Mouse (Mus musculus) ES-E14 (cell line): ENCODE data around the gene Hepacam2.

Experiments used
- CHD2 ChIP-seq: IDR thresholded peaks from 2 replicates; pipeline ENCODE4 v1.6.1; 2014; ENCODE audit warnings: mild to moderate bottlenecking, low read depth, low read length, inconsistent platforms
- HCFC1 ChIP-seq: IDR thresholded peaks from 2 replicates; pipeline ENCODE4 v1.6.1; 2012; ENCODE audit warnings: low read length, inconsistent platforms, borderline replicate concordance; ENCODE audit not compliant: insufficient read depth
- MAFK ChIP-seq: IDR thresholded peaks from 2 replicates; pipeline ENCODE4 v1.6.1; 2014; ENCODE audit warnings: mild to moderate bottlenecking, low read depth, low read length, inconsistent platforms; ENCODE audit not compliant: insufficient read depth
- ZC3H11A ChIP-seq: IDR thresholded peaks from 2 replicates; pipeline ENCODE4 v1.6.1; 2012; ENCODE audit warnings: low read depth, mild to moderate bottlenecking, inconsistent platforms, low read length, borderline replicate concordance
- ZNF384 ChIP-seq: IDR thresholded peaks from 2 replicates; pipeline ENCODE4 v1.6.1; 2012; ENCODE audit warnings: low read depth, low read length, inconsistent platforms

- TF ChIP-seq HCFC1 (no peak), ZNF384 (no peak), MAFK (no peak), CHD2 (no peak), ZC3H11A (no peak)
Observed at GRCm38 (mm10) chr6:3543862-3544261, 45.8 kb upstream of the Hepacam2 start.
